Mouse (Mus musculus): ENCODE measurements around the gene Cab39l.

The Cab39l gene

DNA sequence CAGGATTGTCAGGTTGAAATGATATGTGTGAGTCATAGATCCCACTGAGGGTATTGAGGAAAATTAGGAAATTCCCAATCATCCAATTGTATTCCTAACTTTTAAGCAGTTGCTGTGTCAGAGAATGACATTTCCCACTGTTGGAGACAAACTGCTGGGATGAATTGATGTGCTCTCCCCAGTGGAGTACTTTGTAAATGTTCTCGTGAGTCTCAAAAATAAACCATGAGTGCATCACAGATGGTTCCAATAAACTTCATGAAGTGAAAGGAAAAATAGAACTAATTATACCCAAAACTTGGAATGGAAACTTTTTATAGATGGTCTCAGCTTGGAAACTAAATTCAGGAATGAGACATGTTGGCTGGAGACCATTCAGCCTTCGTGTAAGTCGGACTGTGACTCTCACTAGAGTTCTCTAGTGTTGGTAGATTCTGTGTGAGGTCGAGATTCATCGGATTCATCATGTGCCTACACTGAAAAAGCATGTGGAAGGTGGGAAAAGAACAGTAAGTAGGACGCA, 73.2 kb downstream of the Cab39l start:
- DNase-seq: no peak

DNA sequence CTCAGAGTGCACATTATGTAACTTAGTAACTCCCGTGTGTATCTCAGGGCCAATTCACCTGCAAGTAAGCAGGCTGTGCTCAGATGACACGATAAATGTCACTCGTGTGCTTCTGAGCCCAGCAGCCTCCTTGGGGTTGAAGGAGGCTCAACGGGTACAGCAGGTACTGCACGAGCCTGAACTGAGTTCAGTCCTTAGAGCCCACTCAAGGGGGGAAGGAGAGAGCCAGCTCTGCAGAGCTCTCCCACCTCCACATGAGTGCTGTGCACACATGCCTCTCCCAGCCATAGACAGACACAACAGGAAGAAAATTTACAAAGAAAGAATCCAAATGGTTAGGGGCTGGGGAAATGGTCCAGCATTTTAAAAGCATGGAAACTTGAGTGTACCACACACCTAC, 85.1 kb downstream of the Cab39l start:
- DNase-seq: no peak

DNA sequence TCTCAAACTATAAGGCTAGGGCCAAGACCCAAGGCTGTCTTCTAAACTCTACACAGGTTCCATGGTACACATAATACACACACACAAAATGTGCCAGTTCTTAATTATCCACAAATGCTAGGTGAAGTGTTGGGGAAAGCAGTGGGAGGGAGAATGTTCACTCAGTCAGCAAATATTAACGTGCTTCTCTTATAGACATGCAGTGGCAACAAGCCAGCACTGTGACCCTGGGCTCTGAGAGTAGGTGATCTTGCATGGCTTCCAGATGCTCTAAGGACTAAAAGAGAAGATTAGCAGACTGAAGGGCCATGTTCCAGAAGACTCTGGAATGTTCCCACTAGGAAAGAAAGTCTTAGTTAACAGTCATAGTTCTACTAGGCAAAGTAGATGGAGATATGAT, 90.0 kb downstream of the Cab39l start:
- DNase-seq: no peak

DNA sequence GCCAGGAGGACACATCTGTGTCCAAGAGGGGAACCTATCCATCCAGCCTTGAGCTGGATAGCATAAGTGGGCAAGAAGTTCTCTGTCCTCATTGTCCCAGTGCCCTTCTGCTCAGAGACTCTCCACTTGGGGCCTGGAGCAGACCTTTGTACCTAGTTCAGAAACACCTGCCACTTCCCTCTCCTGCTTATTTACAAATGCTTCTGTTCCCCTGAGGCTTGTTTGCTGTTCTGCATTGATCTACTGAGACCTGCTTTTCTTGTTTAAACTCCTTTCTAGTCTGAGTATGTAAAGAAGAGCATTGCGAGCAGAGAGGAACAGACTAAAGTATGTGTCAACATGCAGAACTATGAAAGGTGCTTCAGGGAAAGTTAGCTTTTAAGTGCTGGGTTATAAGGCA, 92.2 kb downstream of the Cab39l start:
- no peak for DNase-seq

DNA sequence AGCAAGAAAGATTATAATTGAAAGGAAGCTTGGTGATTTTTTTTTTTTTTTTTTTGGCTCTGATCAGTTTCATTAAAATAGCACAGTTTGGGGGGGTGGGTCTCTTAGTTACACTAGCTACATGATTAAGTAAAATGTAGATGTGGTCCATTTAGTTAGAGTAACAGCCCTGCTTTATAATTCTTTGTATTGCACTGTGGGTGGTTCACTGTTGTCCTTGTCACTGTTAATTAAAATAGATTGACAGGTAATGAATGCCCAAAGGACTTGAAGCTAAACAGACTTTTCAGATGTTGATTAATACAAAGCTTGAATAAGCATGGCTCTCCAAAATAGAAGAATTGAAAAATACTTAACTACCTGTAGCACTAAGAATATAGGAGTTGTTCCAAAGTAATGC, 93.1 kb downstream of the Cab39l start:
- no peak for DNase-seq

DNA sequence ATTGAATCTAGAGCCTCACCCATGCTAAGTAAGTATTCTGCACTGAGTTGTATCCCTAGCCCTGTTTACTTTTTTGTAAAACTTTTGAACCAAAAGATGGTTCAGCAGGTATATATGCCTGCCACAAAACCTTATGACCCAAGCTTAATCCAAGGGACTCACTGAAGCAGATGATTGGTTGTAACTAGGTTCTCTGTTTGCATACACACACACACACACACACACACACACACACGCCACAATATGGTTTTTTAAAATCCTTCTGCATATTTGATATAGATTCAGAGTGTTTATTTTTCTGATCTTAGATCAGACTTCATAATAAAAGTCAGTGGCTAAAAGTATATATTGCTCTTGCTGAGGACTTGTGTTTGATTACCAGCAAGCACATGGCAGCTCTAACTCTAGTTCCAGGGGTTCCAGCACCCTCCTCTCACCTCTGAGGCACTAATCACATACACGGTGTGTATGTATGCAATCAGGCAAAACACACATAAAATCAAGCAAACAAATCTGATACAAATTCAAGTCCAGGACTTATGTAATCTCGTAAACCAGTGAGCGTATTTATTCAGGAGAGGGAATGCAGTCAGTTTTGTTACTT, 97.2 kb downstream of the Cab39l start:
- no peak for DNase-seq

DNA sequence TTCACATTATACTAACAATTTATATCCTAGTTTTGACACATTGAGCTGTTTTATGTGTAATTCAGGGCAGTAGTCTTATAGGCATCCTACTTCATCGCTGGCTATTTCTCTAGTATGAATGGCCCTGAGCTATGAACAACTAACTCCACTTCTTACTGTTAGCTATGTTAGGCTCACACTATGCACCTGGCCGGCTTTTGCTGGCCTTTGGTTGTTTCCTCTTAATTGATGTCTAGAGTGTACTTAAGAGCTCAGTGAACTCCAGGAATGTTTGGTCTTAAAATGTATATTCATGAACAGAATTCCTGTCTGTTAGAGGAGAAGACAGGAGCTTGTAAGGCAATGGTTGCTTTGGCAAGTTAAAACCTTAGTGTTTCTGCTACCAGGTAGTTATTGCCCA, 99.5 kb downstream of the Cab39l start:
- peak; percentile 68 for DNase-seq

DNA sequence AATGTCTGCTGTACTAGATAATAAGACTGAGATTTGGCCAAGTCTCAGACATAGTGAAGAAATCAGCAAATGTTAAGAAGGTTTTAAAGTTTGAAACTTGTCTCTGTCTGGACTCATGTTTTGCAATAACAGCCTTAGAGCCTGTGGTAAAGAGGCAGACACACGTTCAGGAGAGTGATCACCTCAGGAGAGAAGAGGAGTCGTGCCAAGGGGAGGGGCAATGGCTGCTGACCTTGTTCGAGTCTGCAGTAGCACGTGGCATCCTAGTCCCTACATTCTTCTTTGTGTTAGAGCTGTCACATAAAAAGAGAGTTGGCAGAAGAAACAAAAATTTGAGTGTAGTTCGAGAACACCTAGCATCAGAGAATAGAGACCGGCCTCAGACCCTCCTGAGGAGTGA, 100.0 kb downstream of the Cab39l start:
- peak; percentile 59 for DNase-seq

DNA sequence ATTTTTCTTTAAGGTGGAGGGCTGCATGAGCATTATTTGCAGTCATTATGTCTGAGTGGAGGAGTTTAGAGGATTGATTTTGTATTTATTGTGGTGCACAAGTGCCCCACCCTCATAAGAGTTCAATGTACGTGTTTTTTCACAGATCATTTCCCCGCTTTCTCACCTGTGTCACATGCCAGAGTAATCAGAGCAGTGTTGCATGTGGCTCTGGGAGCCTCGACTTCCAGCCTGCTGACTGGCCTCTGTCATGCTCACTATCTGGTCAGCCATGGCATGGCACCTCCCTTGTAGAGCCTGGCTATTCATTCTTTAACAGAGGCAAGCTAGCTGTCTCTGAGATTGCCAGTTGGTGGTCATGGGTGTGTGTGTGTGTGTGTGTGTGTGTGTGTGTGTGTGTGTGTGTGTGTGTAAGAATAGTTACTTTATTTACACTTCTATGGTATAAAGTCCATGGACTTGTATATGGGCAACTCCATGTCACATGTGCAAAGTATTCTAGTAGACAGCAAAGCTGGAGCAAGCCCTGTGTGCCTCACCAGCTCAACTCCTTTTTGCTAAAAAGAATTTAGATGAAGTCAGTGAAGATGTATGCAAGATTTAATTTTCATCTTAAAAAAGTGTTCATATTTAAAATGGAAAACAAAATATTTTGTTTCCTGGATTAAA, 102.5 kb downstream of the Cab39l start:
- DNase-seq: no peak

DNA sequence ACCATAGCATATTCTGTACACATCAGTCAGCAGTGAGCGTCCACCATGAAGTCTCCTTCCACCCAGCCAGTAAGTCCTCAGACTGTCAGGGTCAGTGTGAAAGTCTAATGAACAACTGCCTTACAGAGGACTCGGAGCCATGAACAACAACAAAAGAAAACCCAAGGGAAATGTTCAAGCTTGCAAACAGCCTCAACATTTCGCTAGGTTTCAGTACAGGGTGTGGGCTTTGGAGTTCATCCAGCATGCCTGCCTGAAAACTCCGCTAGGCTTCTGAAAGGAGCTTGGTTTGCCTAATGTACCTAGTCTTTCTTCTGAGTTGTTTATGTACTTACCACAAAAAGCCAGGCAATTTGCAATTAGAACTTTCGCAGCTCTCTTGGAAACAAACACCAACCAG, 103.2 kb downstream of the Cab39l start:
- DNase-seq: no peak

DNA sequence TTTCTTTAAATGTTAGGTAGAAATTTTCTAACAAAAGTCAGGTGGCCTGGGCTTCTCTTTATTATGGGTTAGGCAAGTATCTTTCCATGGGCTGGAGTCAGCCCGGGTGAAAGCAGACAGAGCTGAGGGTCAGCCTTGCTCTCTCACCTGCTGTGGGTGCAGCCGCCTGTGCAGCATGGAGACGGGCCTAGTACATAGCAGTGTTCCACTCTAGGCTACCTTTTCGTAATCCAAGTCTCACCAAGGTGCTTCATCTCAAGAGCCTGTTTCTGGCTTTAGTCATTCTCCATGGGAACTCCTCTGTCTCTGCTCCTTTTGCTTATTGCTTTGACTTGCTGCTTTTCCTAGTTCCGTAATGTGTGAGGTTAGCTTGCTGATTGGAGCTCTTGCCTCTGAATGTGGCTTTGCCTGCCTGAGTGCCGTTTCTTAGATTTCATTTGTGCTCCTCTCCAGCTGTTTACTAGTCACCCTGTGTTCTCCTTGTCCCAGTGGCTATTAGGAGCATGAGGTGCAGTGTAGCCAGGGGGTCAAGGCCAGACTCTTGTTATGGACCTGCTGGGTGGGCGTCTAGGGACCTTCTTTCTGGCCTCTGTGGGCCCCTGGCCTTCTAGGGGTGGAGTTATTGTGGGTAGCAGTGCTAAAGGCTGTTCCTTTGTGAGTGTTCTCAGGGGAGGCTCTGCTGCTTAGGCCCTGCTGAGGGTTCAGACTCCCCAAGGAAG, 105.5 kb downstream of the Cab39l start:
- DNase-seq: no peak

DNA sequence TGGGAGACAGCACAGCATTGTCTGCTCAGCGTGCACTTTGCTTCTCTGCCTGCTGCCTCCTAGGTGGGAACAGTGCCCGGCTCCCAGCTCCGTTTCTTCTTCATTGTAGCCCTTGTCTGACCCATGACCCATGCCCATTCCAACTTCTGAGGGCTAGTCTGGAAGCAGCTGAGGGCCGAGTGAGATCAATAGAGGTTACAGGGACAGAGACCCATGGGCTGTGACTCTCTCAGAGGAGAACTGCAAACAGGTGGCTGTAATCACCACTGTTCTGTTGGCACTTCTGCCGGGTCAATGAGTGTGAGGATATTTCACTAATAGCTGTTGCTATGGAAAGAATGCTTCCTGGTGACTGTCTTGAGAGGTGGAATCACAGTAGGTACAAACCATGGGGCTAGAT, 106.8 kb downstream of the Cab39l start:
- DNase-seq: no peak

DNA sequence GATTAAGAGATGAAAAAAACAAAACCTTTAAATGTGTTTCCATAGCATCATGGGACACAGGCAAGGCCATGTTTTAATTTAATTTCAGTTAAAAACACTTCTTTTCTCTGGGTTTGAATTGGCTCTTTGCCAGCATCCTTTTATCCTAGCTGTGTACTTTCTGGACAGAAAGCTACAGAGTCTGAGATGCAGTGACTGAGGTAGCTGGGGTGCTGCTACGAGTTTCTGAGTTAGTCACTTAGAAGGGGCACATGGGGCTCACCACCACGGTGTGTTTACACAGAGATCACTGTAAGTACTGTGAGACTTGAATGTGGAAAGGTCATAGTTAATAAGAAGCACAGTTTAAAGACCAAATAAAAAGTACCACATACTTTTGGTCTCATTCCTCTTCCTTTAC, 107.8 kb downstream of the Cab39l start:
- no peak for DNase-seq

DNA sequence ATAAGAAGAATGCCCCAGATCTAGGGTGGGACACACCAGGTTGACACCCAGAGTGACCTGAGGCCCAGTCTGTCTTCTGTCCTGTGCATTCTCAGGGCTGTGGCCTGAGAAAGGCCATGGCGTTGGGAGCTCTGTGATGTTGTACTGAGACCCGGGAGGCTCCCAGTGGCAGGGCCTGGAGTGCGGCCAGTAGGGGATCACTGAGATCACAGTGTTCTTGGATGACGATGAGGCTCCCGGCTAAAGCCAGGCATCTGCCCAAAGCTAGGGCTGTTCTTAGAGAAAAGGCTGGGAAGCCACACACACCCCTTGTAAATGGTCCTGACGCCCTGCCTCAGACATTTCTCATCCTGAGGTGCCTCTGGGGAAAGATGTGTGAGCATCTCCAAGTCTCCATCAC, 108.3 kb downstream of the Cab39l start:
- DNase-seq: no peak

DNA sequence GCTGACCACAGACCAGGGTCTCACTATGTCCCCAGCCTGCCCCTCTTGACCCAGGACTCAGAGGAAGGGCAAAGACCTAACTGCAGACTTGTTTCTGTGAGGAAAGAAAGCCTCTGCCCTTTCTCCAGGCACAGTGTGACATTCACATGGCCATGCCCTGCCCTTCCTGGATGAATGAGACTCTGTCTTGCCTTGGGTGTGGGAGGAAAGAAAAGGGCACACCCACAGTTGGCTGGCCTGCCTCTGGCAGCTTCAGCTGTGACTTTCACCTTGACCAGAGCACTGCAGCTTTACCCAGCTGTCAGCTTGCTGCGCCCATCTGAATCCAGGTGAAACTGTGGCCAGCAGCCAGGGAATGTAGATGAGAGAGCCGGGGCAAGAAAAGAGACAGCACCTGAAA, 110.1 kb downstream of the Cab39l start:
- DNase-seq: peak; percentile 82

DNA sequence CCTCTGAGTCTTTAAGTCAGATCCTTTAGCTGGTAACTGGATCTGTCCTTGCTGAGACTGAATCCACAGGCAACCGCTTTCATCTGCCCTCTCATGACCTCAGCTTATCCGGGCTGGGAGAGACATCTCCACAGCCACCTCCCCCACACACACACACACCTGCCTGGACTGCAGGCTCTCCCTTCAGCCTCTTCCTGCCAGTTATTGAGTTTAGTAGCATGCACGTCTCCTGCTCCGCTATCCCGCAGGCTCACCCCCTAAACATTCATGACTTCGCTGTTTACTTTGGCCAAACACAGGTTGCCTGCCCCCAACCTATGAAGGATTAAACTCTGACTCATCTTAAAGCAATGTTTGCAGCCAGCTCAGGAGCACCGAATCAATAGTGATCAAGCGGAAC, 111.2 kb downstream of the Cab39l start:
- no peak for DNase-seq

DNA sequence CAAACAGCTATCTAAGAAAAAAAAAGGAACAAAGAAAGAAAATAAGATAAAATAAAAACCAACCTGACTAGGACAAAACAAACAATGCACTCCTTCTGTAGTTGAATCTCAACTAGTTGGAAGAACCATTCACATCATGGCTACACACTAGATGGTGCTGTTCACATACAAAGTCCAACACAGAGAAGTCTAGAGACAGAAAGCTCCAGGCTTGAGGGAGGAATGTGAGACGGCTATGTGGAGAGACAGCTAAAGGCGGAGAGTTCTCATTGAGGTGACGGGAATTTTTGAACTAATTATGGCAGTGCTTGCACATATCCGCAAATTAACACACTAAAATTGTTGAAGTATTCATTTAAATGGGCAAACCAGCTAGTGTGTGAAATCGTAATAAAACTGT, 113.3 kb downstream of the Cab39l start:
- DNase-seq: no peak

DNA sequence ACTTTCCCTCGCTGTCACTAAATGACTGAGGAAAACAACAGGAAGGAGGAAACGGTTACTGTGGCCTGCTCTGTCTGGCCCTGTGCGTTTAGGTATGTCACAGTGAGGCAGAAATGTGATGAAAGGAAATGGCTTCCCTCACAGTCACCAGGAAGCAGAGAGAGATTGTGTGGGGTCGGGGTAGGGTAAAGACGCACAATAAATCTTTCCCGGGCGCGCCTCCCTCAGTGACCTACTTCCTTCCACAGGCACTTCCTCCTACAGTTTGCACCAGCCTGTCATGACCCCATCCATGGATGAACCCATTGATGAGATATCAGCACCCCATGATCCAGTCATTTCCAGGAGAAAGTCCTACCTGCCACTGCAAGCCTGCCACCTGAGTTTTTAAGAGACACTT, 114.2 kb downstream of the Cab39l start:
- no peak for DNase-seq

DNA sequence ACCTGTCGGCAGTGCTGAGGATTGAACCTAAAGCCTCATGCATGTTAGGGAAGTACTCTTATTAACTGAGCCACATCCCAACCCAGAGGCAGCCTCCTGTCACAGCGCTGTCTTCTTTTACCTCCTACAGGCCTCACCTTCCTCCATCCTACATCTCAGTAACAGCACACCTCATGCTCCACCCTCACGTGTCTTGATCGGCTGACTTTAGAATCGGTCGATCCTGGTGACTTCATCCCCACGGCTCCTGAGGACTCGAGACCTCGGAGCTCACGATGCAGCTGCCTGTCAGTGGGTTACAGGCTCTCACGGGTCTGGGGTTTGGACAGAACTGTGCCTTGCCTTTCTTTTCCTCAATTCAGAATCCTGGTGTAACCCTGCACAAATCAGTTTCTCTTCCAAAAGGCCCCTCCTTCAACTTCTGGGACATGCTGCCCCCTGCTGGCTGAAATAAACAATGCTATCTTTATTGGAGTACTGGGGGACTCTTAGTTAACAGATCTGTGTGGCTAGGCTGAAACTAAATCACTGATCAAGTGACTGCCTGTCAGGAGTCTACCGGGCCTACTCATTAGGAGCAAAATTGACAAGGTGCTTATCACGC, 115.3 kb downstream of the Cab39l start:
- DNase-seq: peak; percentile 57

DNA sequence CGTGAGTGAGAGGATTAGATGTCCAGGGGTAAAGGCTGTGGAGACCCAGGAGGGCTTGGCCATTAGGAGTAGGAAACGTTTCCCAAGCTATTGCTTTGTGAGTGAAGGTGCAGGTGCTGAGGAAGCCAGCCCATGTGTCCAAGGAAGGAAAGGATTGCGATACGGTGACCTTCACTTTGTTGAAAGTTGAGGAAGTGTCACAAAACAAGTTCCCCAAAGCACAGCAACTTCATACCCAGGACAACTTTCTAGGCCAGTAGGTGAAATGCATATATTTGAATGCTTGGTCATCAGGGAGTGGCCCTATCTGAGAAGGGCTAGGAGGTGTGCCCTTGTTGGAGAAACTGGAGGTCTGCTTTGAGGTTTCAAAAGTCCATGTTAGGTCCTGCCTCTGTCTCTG, 116.3 kb downstream of the Cab39l start:
- no peak for DNase-seq

DNA sequence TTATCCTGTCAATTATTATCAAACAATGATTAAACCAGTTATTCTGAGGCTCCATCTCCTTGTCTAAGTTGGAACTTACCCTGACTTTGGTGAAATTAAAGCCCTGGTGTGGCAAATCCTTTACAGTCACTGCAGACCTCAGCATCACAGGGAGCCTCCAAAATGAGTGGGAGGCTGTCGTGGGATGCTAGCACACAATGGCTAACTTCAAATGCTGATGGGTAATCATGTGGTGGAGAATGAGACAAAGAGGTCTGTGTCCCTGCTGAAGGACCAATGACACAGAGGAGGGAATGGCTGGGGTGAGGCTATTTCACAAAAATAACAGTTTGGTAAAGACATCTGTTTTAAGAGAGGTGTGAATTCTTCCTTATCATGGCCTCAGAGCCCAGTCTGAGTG, 117.1 kb downstream of the Cab39l start:
- DNase-seq: no peak

DNA sequence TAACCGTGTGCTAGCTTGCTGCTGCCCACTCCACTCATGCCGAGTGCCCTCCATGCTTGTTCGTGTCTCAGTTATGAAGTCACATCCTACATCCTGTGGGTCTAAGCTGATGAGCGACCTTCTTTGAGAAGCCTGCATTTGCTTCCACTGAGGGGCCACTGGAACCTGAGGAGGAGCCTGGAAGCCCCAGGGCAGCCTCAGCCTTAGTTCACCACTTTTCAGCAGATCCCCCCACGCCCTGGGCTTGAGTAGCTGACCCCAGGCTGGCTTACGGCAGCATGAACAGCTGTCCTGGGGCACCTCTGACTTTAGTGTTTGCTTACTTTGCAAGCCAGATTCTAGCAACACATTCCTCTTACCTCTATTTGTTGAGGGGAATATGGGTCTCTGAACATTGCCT, 126.0 kb downstream of the Cab39l start:
- no peak for DNase-seq

DNA sequence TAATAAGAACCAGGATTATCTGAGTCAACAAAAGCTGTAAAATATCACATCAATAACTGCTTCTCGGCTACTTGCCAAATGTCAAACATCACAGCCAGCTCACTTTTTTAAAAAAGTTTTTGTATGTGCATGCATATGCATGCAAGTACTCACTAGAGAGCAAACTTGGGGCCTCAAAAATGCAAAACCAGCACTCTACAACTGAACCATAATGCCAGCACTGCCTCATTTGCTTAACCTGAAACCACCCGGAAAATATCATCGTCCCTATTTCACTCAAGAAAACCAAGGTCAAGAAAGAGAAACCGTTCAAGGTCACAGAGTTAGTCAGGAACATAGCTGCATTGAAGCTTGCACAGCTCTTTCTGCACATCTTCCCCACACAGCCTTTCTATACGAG, 135.6 kb downstream of the Cab39l start:
- DNase-seq: no peak

DNA sequence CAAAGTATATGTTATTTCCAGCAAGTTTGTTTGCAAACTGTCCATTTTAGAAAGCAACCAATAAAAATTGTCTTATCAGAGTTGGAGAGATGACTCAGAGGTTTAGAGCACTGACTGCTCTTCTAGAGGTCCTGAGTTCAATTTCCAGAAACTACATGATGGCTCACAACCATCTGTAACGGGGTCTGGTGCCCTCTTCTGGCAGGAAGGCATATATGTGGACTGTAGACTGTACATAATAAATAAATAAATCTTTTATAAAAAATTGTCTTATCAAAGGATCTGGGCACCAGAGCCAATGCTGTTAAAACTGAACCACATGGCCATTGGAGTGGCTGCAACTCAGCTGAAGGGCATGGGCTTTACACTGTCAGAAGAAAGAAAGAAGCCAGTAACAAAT, 149.8 kb downstream of the Cab39l start:
- no peak for DNase-seq
